Mouse (Mus musculus) gastrocnemius, adult 8-10 months (tissue): ENCODE data around the gene Baiap2l2. TPM values are rescaled to one million over a fixed set of nuclear protein-coding genes. Genes with fewer than 3 reads are reported as not detected.

Experiments
- DNase-seq, 2 experiments: peaks; one replicate each; pipeline ENCODE4 v3.0.0; 2022; ENCODE audit warnings: low spot score in 2 of 2
- total RNA-seq, 4 experiments: library from RNA; stranded (reverse); gene quantifications; 2 replicates each; pipeline ENCODE4 v1.2.4; 2022

The Baiap2l2 gene
- total RNA-seq, 4 experiments from 2014 or later = 2.6 to 6.1 (median 3.5) TPM

GRCm38 (mm10) chr15:79216191-79216590, 69.1 kb downstream of the Baiap2l2 start:
- DNase-seq = no peak

- no peak for DNase-seq
Measured at GRCm38 (mm10) chr15:79213591-79213990, 71.7 kb downstream of the Baiap2l2 start.

DNA sequence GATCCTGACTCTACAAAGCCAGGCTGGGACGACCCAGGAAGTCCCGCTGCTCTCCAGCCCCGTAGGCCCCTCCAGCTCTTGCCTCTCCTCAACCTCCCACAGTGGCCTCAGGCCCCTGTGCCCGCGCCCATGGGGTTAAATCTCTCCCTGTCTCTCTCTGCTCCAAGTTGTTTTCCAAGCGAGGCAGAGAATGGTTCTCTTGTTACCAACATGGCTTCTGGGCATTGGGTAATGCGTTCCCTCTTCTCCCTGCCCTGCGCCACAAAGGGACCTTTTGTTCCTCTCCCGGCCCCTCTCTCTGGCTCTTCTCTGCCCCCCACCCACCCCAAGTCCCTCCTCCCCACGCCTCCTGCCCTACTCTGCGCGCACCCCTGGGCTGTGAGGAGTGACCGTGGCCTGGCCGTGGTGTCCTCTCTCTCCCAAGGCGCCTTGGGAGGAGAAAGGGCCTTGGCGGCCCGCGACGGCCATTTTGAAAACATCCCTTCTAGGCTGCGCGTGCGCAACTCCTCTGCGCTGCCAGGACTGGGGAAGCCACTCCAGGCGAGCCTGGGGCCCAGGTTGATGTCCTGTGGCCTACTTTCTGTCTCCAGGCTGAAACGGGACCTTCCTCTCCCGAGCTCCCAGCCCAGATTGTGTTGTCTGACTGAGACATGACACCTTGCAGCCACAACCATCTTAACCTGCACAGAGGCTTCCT, 72.4 kb downstream of the Baiap2l2 start:
- no peak for DNase-seq

DNA sequence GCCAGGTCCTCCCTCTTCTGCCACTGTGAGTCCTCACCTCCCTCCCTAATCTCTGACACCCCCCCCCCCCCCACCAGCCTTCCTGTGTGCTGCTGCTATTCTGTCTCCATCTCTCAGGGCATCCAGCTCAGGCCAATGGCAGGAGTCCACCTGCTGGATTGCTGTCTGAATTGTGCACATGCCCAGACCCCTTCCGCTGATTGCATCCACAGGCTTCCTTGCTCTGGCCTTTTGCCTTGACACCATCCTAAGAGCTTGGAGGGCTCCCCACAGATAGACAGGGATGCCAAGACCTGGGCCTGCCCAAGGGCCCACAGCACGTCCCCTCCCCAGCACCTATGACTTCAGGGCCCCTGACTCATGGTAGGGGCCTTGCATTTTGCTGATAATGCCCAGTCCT, 75.0 kb downstream of the Baiap2l2 start:
- no peak for DNase-seq

GRCm38 (mm10) chr15:79208758-79209439, 76.4 kb downstream of the Baiap2l2 start:
- DNase-seq = peak; percentile 24 to 27

DNA sequence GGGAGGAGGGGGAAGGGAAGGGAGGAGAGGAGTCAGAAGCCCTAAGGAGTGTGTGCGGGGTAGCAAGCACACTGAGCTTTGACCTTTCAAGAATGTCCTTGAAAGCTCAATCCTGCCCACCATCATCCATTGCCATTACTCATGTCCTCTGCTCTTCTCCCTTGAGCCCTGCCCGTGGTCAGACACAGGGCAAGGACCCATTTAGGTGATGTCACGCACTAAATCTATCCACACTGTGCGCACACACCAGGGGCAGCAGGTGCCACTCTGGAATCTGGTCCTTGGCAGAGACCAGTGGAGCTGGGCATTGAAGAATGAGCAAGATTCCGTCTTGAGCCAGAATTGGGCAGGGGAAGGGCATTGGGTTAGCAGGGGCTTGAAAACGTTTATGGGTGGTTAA, 77.1 kb downstream of the Baiap2l2 start:
- DNase-seq = peak in 1 of 2 experiments; percentile 51

Other genes with a start within 250 kb of the Baiap2l2 start
- gene Galr3, start 243.7 kb downstream of the Baiap2l2 start, total RNA-seq = not detected
- 1 to 10 TPM; 3.1 to 5.8 (median 3.5) TPM for gene Ankrd54, start 222.6 kb downstream of the Baiap2l2 start, total RNA-seq
- gene Eif3l, start 210.4 kb downstream of the Baiap2l2 start, total RNA-seq = 10 to 100 TPM; 57.8 to 60.8 (median 60.6) TPM
- 10 to 100 TPM in 3 of 4 experiments, 1 to 10 TPM in 1; 9.8 to 12.6 (median 11.2) TPM for gene Micall1, start 176.6 kb downstream of the Baiap2l2 start, total RNA-seq
- gene Polr2f, start 144.5 kb downstream of the Baiap2l2 start, total RNA-seq = 10 to 100 TPM; 57.8 to 75.3 (median 70.3) TPM
- gene 1700088E04Rik, start 144.3 kb downstream of the Baiap2l2 start, total RNA-seq = 1 to 10 TPM in 1 of 4 experiments, under 1 TPM in 3; 0.36 to 1.5 (median 0.80) TPM
- under 1 TPM; 0.19 to 0.72 (median 0.64) TPM for gene Sox10, start 120.3 kb downstream of the Baiap2l2 start, total RNA-seq
- 10 to 100 TPM; 30.0 to 34.8 (median 32.4) TPM for gene Pick1, start 56.4 kb downstream of the Baiap2l2 start, total RNA-seq
- under 1 TPM; 0.24 to 0.72 (median 0.36) TPM for gene Gm49486, start 56.1 kb downstream of the Baiap2l2 start, total RNA-seq
- under 1 TPM; 0.15 to 0.85 (median 0.16) TPM for gene Slc16a8, start 30.8 kb downstream of the Baiap2l2 start, total RNA-seq
- 10 to 100 TPM; 17.3 to 22.2 (median 18.0) TPM for gene Pla2g6, start 42.9 kb upstream of the Baiap2l2 start, total RNA-seq
- 1 to 10 TPM; 2.4 to 6.3 (median 4.3) TPM for gene Maff, start 61.1 kb upstream of the Baiap2l2 start, total RNA-seq
- 10 to 100 TPM; 18.6 to 28.1 (median 21.8) TPM for gene Tmem184b, start 118.0 kb upstream of the Baiap2l2 start, total RNA-seq
- 10 to 100 TPM; 54.1 to 61.3 (median 59.2) TPM for gene Csnk1e, start 170.0 kb upstream of the Baiap2l2 start, total RNA-seq
- gene Kcnj4, start 219.7 kb upstream of the Baiap2l2 start, total RNA-seq = under 1 TPM in 1 of 4 experiments, not detected in 3; 0.19 TPM
- 1 to 10 TPM in 2 of 4 experiments, under 1 TPM in 2; 0.80 to 1.2 (median 1.0) TPM for gene Kdelr3, start 230.9 kb upstream of the Baiap2l2 start, total RNA-seq